ENCODE assay signal across 18 mouse cellular contexts in the genomic region with DNA sequence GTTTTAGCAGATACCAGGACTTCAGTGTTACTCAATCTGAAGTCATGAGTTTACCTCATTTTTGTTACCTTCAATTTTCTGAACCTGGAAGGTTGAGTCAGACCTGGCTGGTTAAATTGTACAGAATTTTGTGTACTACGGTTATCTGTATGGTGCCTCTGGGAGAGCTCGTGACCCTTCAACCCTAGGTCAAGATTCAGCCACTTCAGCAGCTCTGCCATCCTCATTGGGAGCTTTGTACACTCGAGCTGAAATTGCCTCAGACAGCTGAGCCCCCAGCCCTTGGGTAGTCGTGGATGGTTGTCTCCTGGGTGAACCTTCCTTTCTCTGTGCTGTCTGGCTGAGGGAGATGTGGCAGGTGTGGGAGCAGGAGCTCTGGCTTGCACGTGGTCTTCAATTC.
"Had no signal": no experiment of that assay in that cellular context is flagged by ENCODE, and none has a peak within 500 bp of the region (broad histone marks: within the 10 kb centered on the region; RNA-seq: fewer than 3 reads in every experiment).

No protein-coding gene starts in this region.

- H3K27me3 ChIP-seq: heart, embryonic 12.5 days; hindbrain, embryonic 13.5 days; hindbrain, embryonic 15.5 days; intestine, embryonic 15.5 days; limb, embryonic 13.5 days; limb, embryonic 15.5 days had no signal

- H3K4me3 ChIP-seq: gastrocnemius, adult 2 months; heart, embryonic 10.5 days; heart, embryonic 12.5 days; hindbrain, embryonic 13.5 days; hindbrain, embryonic 15.5 days; intestine, embryonic 15.5 days; layer of hippocampus, adult 2 months; left cerebral cortex, adult 2 months; limb, embryonic 13.5 days; limb, embryonic 15.5 days had no signal

- ATAC-seq: inflammation-experienced regulatory T-cells, adult 6 months; intestine, embryonic 15.5 days; intestine, postnatal 0 days had no signal

- H3K4me2 ChIP-seq: heart, embryonic 12.5 days; hindbrain, embryonic 13.5 days; hindbrain, embryonic 15.5 days; intestine, embryonic 15.5 days; limb, embryonic 13.5 days; limb, embryonic 15.5 days had no signal

- H3K4me1 ChIP-seq: heart, embryonic 10.5 days; intestine, embryonic 15.5 days; limb, embryonic 13.5 days; limb, embryonic 15.5 days had no signal

- H3K9ac ChIP-seq: heart, embryonic 12.5 days; hindbrain, embryonic 13.5 days; hindbrain, embryonic 15.5 days; intestine, embryonic 15.5 days; limb, embryonic 13.5 days; limb, embryonic 15.5 days had no signal

- H3K9me3 ChIP-seq: heart, embryonic 10.5 days; heart, embryonic 12.5 days; hindbrain, embryonic 13.5 days; hindbrain, embryonic 15.5 days; intestine, embryonic 15.5 days; limb, embryonic 13.5 days; limb, embryonic 15.5 days had no signal

- DNase-seq: gastrocnemius, adult 2 months; gastrocnemius, postnatal 10 days; gastrocnemius, postnatal 25 days; kidney, adult 18-20 months; kidney, adult 8-10 months; kidney, postnatal 25 days; left cerebral cortex, postnatal 4 days had no signal

- H3K27ac ChIP-seq: gastrocnemius, adult 2 months; heart, embryonic 10.5 days; hindbrain, embryonic 13.5 days; hindbrain, embryonic 15.5 days; intestine, embryonic 15.5 days; layer of hippocampus, adult 2 months; left cerebral cortex, adult 2 months; limb, embryonic 13.5 days; limb, embryonic 15.5 days had no signal
